Mouse (Mus musculus) megakaryocyte-erythroid progenitor cell, adult 5-6 weeks (primary cell): ENCODE measurements around the gene Slc13a1. TPM values are rescaled to one million over a fixed set of nuclear protein-coding genes. Genes with fewer than 3 reads are reported as not detected.
"Not testable (repeated sequence)": the region's sequence is repeated elsewhere in the genome, so short reads cannot be mapped to it uniquely, and the experiment has no call there.

Experiments
- ATAC-seq: replicated peaks from 2 replicates; pipeline ENCODE4 v1.8.0; 2016; ENCODE audit warnings: mild to moderate bottlenecking, inconsistent platforms; ENCODE audit not compliant: severe bottlenecking, poor library complexity, low FRiP score, low TSS enrichment
- total RNA-seq, 2 experiments: library from RNA; stranded (forward) in 1 of 2; stranded (reverse) in 1 of 2; fragments of 200-1000, 215-1000 nt in 1 of 2; fragments of >200 nt in 1 of 2; fragmentation: Nextera tagmentation in 1 of 2; gene quantifications; 2 replicates each; pipeline ENCODE4 v1.2.3; 2014 to 2017

Gene Slc13a1
- total RNA-seq (2014; fragmentation: Nextera tagmentation) = not detected in 2 replicates
- total RNA-seq (2017) = not detected in 2 replicates

- ATAC-seq = no peak
Observed at GRCm38 (mm10) chr6:24167734-24168327, at the start of gene Slc13a1. Gene Slc13a1 (minus strand): TSS chr6:24168092.

DNA sequence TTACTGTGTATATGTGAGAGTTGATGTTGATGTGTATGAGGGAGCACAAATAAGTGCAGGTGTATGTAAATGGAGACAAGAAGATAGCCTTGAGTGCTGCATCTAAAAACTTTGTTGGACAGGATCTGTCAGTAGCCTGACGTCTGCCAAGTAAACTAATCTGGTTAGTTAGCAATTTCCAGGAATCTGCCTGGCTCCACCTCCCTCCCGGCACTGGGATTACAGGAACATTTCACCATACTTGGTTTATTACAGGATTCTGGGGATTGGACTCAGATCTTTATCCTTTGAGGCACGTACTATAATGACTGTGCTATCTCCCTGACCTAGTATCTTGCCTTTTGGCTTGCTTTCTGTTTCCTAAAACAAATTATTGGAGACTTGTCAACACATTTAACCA, 40.0 kb upstream of the Slc13a1 start:
- no peak for ATAC-seq

DNA sequence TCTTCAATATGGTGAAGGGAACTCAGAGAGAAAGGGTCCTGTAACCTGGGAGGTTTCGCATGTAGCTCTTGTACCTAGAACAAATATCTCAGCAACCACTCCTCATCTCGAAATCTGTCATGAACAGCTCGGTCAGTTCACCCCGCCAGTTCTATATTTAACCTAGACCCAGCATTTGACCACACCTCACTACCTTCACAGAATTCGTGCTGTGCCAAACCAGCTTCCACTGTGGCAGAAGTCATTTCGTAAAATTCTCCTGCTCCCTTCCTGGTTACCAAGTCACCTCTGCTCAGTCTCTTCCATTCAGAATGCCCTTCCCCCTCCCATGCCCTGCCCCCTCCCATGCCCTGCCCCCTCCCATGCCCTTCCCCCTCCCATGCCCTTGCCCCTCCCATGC, 34.3 kb upstream of the Slc13a1 start:
- ATAC-seq = no peak

GRCm38 (mm10) chr6:24200644-24201484, 33.0 kb upstream of the Slc13a1 start:
- no peak for ATAC-seq

- not testable (repeated sequence) for ATAC-seq
Observed at GRCm38 (mm10) chr6:24197501-24198195, 29.8 kb upstream of the Slc13a1 start.

- not testable (repeated sequence) for ATAC-seq
Observed at GRCm38 (mm10) chr6:24196406-24196805, 28.5 kb upstream of the Slc13a1 start.

GRCm38 (mm10) chr6:24183439-24183838, 15.5 kb upstream of the Slc13a1 start:
- no peak for ATAC-seq

DNA sequence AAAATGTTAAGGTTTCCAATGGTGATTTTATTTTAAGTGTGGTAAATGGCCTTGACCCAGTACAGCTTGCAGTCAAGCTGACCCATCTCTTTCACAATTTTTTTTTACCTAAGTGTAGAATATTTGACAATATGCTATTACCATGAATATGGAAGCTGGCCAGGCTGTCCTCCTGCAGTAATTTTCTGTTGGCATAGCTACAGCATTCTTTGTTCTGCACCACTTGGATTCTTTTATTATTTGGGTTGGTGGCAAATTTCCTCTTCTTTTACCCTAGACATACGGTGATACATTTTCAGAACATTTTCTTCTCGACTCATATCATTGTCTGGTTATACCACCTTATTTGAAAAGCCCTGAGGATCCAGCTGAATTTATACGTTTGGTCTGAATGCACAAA, 7.5 kb upstream of the Slc13a1 start:
- ATAC-seq = no peak

DNA sequence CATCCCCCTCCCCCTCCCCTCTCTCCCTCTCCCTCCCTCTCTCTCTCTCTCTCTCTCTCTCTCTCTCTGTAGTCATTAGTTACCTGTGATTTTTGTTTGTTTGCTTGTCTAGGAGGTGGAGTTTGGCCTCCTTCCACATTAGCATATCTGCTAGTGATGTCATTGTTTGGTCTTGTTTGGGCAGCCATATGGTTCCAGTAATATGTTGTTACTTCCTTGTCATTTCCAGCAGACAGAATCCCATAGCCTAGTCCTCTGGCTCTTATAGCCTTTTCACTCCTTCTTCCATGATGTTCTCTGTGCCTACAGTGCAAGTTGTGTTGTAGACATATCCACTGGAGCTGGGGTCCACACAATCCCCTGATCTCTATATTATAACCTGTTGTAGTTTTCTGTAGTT, 6.1 kb upstream of the Slc13a1 start:
- ATAC-seq = no peak

- ATAC-seq = no peak
Observed at GRCm38 (mm10) chr6:24172736-24173135, 4.8 kb upstream of the Slc13a1 start.

DNA sequence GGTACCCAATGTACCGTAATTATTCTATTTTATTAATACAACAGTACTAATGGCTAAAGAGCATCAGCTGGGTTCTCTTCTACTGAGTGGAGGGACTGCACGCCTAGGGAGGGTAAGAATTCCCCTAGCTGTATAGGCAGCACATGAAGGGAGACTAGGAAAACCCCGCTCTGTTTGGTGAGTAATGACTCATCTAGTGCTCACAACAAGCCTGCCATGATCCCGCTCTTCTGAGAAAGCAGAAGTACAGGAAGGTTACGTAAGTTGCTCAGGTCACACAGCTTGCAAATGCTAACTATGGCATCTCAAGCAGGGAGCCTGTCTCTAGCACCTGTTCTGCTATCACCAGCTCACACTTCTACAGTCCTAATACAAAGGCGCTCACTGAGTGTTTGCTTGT, 1.1 kb downstream of the Slc13a1 start:
- no peak for ATAC-seq

DNA sequence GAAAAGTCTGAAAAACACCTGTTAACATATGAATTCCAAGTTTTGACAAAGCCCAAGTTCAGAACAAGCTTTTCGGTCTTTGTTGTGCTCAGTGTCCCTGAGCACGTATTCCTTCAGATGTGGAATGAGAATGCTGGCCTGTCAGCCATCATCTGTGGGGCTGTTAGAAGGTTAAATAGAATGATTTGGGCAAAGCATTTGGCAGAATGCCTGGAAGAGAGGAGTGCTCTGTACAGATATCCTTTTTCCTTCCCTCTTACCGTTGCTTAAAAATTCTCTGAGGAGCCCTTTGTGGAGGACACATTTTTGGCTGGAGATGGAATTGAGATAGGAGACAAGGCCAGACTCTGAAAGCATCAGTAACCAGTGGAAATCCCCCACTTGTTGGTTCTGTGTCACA, 2.6 kb downstream of the Slc13a1 start:
- ATAC-seq = no peak

- ATAC-seq = no peak
Observed at GRCm38 (mm10) chr6:24159795-24160194, 8.1 kb downstream of the Slc13a1 start.

- no peak for ATAC-seq
Observed at GRCm38 (mm10) chr6:24154901-24155300, 13.0 kb downstream of the Slc13a1 start.

- ATAC-seq = no peak
Observed at GRCm38 (mm10) chr6:24132951-24133350, 34.9 kb downstream of the Slc13a1 start.

DNA sequence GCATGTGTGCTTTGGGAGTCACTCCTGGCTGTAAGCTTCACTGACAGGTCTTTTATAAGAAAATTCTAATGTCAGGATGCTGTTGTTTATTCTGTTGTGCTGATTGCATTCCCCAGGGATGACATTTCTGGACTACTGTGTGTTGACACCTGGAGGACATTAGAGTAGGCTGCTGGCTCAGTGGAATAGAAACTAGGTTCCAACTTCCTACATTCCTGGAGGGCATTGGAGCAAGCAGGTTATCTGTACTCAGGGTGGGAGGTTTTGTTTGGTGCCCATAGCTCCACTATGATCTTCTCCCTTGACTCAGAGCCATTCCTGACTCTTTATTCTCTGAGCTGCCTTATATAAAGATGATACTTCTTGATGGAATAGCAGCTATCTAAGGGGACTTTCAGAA, 45.3 kb downstream of the Slc13a1 start:
- no peak for ATAC-seq

DNA sequence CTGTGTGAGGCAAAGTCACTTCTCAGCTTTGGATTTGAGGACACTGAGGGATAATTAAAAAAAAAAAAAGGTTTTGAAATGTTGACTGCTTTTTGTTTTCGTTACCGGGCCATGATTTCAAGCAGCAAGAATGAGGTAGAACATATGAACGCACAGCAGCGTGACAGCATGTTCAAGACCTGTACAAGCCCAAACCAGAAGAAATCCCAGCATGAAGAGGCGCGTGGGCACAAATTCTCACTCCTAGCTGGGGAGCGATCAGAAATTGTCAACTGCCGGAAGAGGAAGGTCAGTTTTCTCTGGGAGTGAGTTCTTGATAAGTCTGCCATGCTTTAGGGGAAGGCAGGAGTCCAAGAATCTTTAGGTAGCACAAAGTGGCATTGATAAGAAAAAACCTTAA, 56.3 kb downstream of the Slc13a1 start:
- no peak for ATAC-seq

DNA sequence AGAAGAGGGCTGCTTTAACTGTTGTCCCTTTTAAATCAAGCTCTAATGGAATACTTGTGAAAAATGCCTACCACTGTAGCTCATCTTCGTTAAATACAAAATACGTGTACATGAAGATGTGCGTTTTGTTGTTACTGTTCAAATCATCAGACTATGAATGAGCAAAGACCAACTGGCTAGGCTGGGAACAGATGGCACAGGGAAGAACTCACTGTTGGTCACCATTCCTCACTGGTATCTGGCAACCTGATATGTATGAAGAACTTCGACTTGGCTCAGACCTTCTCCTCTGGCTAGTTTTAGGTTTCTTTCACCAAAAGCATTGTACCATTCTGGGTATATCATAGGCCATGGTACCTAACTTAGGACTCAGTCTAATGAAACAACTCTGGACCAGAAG, 59.4 kb downstream of the Slc13a1 start:
- no peak for ATAC-seq

DNA sequence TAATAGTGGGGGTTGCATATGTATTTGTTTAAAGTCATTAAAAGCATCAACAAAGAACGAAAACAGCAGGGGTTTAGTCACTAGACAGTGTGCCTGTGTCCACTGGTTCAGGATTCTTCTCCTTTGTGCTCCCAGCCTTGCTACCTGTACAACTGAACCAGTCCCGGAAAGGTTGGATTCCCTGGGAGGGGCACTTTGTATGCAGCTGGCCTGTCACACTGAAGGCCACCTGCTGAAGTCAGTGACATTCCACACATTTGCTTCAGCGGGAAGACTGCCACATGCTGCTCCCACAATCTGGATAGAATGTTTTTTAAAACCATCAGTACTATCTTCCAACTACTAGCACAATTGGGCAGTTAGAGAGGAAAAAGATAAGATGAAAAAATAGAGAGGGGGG, 61.7 kb downstream of the Slc13a1 start:
- ATAC-seq = no peak

DNA sequence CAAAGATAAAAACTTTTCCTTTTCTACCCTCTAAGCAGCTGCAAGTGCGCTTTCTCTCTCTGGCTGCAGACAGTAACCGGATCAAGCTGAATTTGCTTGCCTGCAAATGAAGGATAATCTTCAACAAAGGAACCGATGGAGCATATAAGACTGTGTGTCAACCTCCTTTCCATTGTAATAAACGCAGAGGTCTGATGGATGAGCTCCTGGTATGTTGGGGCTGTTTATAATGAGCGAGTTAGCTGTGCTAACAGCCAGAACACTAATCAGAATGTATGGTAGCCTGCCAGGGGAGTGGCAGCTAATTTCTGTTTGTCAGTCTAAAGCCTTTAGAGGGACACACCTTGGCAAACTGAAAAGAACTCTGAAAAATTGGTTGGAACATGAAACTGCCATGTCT, 62.2 kb downstream of the Slc13a1 start:
- no peak for ATAC-seq
